Mouse (Mus musculus) urinary bladder, adult 2 months (tissue): Measurements from ENCODE around the gene Treml2. TPM values are rescaled to one million over a fixed set of nuclear protein-coding genes. Genes with fewer than 3 reads are reported as not detected.
"Not testable (repeated sequence)": the region's sequence is repeated elsewhere in the genome, so short reads cannot be mapped to it uniquely, and the experiment has no call there.

Experiments
- DNase-seq: peaks from one replicate; pipeline ENCODE4 v3.0.0; 2022; ENCODE audit warnings: low spot score
- polyA plus RNA-seq: library from polyadenylated mRNA; depleted of rRNA; stranded (reverse); fragments of >200 nt; gene quantifications from 2 replicates; pipeline ENCODE4 v1.2.3, GENCODE M21; 2012; rRNA removed

Gene Treml2
- polyA plus RNA-seq, 1 experiment, result 0.19 TPM

DNA sequence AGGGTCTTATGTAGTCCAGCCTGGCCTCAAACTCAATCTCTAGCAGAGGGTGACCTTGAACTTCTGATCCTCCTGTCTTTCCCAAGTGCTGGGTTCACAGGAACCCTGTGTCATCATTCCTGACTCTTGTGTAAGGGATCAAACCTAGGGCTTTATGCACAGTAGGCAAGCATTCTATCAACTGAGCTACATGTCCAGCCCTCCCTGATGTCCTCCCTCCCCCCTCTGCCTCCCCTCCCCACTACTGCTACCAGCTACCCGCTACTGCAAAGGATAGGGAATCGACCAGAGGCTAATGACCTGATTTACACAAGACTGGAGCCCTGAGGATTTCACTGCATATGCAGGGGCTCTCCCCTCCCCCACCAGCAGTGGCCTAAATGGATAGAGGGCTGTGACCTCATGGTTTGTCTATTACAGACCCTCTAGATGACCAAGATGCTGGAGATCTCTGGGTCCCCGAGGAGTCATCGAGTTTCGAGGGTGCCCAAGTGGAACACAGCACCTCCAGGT lies 51.4 kb downstream of the Treml2 start:
- DNase-seq, result no peak

DNA sequence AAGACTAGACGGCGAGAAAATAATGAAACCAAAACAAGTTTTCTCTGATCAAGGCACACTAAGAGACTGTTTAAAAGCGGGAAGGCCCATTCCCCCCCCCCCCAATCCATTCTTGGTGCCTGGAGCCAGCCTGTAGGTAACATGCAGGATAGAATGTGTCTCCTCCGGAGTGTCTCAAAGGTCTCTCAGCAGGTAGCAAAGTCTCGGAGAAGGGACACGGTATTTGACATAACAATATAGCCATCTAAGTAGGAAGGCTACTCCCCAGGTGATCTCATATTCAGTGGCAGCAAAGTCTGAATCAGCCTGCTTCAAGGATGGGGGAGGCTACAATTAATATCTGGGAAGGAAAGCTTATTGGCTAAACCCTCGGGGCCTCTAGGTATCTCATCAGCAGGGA lies 53.7 kb downstream of the Treml2 start:
- not testable (repeated sequence) for DNase-seq

DNA sequence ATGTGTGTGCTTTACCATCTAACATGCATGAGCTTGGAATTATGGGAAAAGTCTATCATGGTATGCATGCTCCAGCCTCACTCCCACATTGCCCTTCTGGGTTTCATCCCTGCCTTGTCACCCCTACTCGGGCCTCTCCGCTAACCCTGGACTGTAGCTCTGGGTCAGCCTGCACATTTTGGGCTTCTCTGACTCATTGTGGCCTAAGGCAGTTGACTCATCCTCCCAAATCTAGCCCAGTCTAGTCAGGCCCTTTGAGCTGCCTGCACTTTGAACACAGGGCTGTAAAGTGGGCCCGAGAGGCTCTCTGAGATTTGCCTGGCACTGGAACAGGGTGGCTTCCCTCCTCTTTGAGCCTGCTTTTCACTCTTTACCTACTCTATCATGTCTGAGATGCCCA lies 56.5 kb downstream of the Treml2 start:
- no peak for DNase-seq

GRCm38 (mm10) chr17:48357892-48358291 lies 58.6 kb downstream of the Treml2 start:
- DNase-seq, result no peak

GRCm38 (mm10) chr17:48359616-48360015 lies 60.3 kb downstream of the Treml2 start, which contains the start of gene Treml1:
TSS of gene Treml1 (plus strand) at chr17:48359916.
- no peak for DNase-seq

GRCm38 (mm10) chr17:48360462-48360861 lies 61.2 kb downstream of the Treml2 start:
- DNase-seq, result no peak

Other genes with a start within 250 kb of the Treml2 start
- 0.09 and 0.12 TPM in 2 replicates for gene 1700067P10Rik, start 210.2 kb upstream of the Treml2 start, polyA plus RNA-seq
- gene 9830107B12Rik, start 153.2 kb upstream of the Treml2 start, polyA plus RNA-seq, result 0.04 and 0.06 TPM in 2 replicates
- 0.41 and 0.69 TPM in 2 replicates for gene A530064D06Rik, start 132.2 kb upstream of the Treml2 start, polyA plus RNA-seq
- 0.01 TPM in 1 of 2 replicates, not detected in the other for gene Trem1, start 66.7 kb upstream of the Treml2 start, polyA plus RNA-seq
- not detected in 2 replicates for gene Trem3, start 51.7 kb upstream of the Treml2 start, polyA plus RNA-seq
- 0.49 and 0.89 TPM in 2 replicates for gene Treml4, start 35.2 kb upstream of the Treml2 start, polyA plus RNA-seq
- 0.46 and 0.66 TPM in 2 replicates for gene B430306N03Rik, start 16.6 kb downstream of the Treml2 start, polyA plus RNA-seq
- gene Trem2, start 46.9 kb downstream of the Treml2 start, polyA plus RNA-seq, result 7.6 and 8.8 TPM in 2 replicates
- gene Treml1, start 60.4 kb downstream of the Treml2 start, polyA plus RNA-seq, result 0.07 and 0.11 TPM in 2 replicates
- 31.7 and 39.2 TPM in 2 replicates for gene Nfya, start 110.4 kb downstream of the Treml2 start, polyA plus RNA-seq
- gene Oard1, start 110.5 kb downstream of the Treml2 start, polyA plus RNA-seq, result 38.1 and 42.4 TPM in 2 replicates
- 6.8 and 7.9 TPM in 2 replicates for gene Apobec2, start 133.4 kb downstream of the Treml2 start, polyA plus RNA-seq
- gene Tspo2, start 152.0 kb downstream of the Treml2 start, polyA plus RNA-seq, result not detected in 2 replicates
- 0.11 and 0.13 TPM in 2 replicates for gene Unc5cl, start 155.4 kb downstream of the Treml2 start, polyA plus RNA-seq